Mouse (Mus musculus) myocyte (in vitro differentiated cells): ENCODE data around the gene Gm9837.

ENCODE experiments used
- POLR2A ChIP-seq: IDR thresholded peaks from one replicate; pipeline ENCODE4 v1.6.1; 2011; ENCODE audit warnings: low read depth, mild to moderate bottlenecking, control low read depth, moderate library complexity; ENCODE audit not compliant: insufficient read length
- REST ChIP-seq: IDR thresholded peaks from one replicate; pipeline ENCODE4 v1.6.1; 2011; ENCODE audit warnings: mild to moderate bottlenecking, control low read depth, moderate library complexity; ENCODE audit not compliant: insufficient read depth, insufficient read length

DNA sequence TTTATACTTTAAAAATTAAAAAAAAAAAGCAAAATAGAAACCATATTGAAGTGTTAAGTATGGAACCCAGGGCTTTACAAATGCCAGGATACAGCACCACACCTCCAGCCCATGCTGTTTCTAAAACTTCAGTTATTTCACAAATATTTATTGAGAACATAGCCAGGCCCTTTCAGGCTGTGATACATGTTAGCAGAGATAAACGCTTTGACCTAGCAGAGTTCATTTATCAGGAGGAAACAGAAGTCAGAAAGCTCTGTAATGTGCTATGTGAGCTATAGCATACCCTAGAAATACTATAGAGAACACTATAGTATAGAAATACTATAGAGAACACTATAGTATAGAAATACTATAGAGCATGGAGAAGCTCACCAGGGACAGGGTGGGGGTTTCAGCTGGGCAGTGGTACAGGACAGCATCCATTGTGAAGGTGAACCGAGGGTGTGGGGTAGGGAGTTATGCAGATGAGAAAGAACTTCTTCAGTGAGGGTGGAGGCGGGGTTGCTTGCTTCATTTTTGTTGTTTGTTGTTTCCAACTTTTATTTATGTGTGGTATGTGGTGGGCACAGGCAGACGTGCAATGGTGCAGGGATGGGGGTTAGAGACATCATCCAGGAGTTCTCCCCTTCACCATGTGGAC is 10.9 kb upstream of the Gm9837 start:
- TF ChIP-seq REST (no peak), POLR2A (no peak)
